Mouse (Mus musculus): ENCODE measurements around the gene Lrp8. TPM values are rescaled to one million over a fixed set of nuclear protein-coding genes. Genes with fewer than 3 reads are reported as not detected.

Lrp8 gene
- polyA plus RNA-seq, 1 experiment from 2014 or later: 3.1 TPM

GRCm38 (mm10) chr4:107776990-107777673 is 24.9 kb upstream of the Lrp8 start:
- ATAC-seq (ENCODE audit: insufficient read depth, low FRiP score, low read depth): no peak; the same call in 1 of the 2 replicates
- H3K9ac ChIP-seq: no peak overlapping the region
- 60% methylated on average over 5 of the region's 5 CpGs for WGBS
- no peaks in the 10 kb centered on the region for H3K27me3 ChIP-seq (replicated peaks)
- no peak overlapping the region for H3K27ac ChIP-seq
- no peak overlapping the region for H3K4me3 ChIP-seq (replicated peaks)
- no peaks in the 10 kb centered on the region for H3K36me3 ChIP-seq
- H3K4me1 ChIP-seq: peaks cover 8% of the 10 kb centered on the region; the same call in 1 of the 2 replicates
- no peak overlapping the region for H3K4me2 ChIP-seq
- no peaks in the 10 kb centered on the region for H3K9me3 ChIP-seq

DNA sequence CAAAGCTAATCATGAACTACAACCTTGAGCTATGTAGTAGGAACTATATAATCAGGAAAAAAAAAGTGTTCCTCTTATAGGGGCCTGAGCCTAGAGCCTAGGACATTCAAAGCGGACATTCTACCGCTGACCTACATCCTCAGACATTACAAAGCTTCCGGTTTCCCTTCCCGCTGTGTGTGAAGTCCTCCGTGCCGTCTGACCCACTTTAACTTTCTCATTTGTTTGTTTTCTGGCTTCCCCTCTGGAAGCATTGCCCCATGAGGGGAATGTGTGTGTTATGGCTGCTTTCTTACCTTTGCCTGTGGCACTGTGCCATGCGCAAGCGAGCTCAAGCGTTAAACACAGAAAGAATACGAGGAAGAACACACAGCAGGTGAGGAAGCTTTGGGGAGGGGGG is 18.5 kb upstream of the Lrp8 start:
- no peak overlapping the region for H3K27ac ChIP-seq
- H3K4me2 ChIP-seq: no peak overlapping the region
- no peaks in the 10 kb centered on the region for H3K4me1 ChIP-seq
- H3K9me3 ChIP-seq: no peaks in the 10 kb centered on the region
- no peaks in the 10 kb centered on the region for H3K36me3 ChIP-seq
- 58% methylated on average over 10 of the region's 10 CpGs for WGBS
- H3K27me3 ChIP-seq (replicated peaks): no peaks in the 10 kb centered on the region
- no peak overlapping the region for H3K4me3 ChIP-seq (replicated peaks)
- H3K9ac ChIP-seq: no peak overlapping the region
- no peak for ATAC-seq (ENCODE audit: insufficient read depth, low FRiP score, low read depth)

DNA sequence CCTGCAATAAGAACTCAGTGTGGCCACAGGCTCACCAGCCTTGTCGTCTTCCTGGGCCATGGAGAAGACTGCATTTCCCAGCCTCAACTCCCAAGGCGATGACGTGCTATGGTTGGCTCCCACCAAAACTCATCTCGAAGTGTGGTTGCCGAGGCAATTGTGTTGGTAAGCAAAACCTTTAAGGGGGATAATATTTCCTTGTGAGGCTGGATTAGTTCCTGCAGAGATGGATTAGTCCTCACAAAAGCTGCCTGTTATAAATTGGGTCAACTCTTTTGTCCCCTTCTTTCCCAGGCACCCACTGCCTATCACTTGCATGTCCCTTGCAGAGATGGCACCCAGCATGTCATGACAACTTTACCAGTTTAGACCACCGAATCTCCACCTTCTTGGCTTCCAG is 13.2 kb upstream of the Lrp8 start:
- Histone ChIP-seq H3K4me3 (replicated peaks) (no peak overlapping the region), H3K9me3 (no peaks in the 10 kb centered on the region), H3K27ac (no peak overlapping the region), H3K9ac (no peak overlapping the region), H3K4me1 (no peaks in the 10 kb centered on the region), H3K27me3 (replicated peaks) (no peaks in the 10 kb centered on the region), H3K36me3 (no peaks in the 10 kb centered on the region), H3K4me2 (no peak overlapping the region)
- WGBS: 84% methylated on average over 6 of the region's 6 CpGs
- no peak for ATAC-seq (ENCODE audit: insufficient read depth, low FRiP score, low read depth)

- Histone ChIP-seq H3K9ac (no peak overlapping the region), H3K4me1 (peaks cover 19% of the 10 kb centered on the region), H3K9me3 (no peaks in the 10 kb centered on the region), H3K4me2 (no peak overlapping the region), H3K27ac (no peak overlapping the region), H3K27me3 (replicated peaks) (peaks cover 9% of the 10 kb centered on the region; the same call in 1 of the 2 replicates), H3K36me3 (no peaks in the 10 kb centered on the region), H3K4me3 (replicated peaks) (no peak overlapping the region)
- 76% methylated on average over 6 of the region's 6 CpGs for WGBS
- ATAC-seq (ENCODE audit: insufficient read depth, low FRiP score, low read depth): no peak
These were observed 1.3 kb upstream of the Lrp8 start for GRCm38 (mm10) chr4:107800801-107801200.

DNA sequence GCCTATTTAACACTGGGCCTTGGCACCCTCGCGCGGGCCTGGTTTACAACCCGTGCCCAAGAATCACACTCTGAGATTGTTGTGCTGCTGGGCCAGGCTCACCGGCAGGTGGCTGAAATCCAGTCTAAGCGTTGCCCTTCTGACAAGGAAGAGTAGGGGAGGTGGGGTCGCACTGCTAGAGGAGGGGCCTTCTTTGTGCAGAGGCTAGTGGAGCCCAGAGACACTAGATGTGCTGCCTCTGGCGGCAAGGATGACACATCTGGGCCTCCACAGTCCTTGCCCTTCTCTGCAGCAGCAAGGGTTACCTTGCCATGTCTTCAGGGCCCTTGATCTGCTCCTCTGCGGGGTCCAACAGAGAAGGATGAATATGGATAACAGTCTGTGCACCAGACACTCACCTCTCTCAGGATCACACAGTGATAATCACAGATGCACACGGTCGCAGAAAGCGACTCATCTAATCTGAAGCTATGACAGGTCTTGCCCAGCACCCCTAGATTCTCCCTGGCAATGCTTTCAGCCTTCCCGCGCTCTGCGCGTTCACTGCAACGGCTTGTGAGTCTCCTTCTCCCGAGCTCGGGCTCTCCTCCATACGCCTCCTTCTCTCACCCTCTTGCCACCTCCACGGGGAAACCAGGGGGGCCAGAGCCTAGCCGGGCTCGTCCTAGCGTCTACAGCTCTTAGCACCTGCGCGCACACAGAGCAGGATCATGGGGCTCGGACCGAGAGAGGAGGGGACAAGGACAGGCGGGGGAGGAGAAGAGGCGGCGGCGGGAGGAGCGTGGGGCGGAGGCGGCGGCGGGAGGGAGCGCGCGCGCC is 486 bp upstream of the Lrp8 start:
- Histone ChIP-seq H3K9ac (0 out of 2 replicates have a peak overlapping the region, but pooled peaks have one; percentile 27), H3K4me1 (peaks cover 19% of the 10 kb centered on the region), H3K27me3 (replicated peaks) (peaks cover 9% of the 10 kb centered on the region; the same call in 1 of the 2 replicates), H3K4me3 (replicated peaks) (peak overlapping the region; percentile 67), H3K27ac (no peak overlapping the region), H3K4me2 (peak overlapping the region; percentile 100), H3K36me3 (no peaks in the 10 kb centered on the region), H3K9me3 (no peaks in the 10 kb centered on the region)
- peak; percentile 57 for ATAC-seq (ENCODE audit: insufficient read depth, low FRiP score, low read depth)
- WGBS: 6% methylated on average over 26 of the region's 41 CpGs

- Histone ChIP-seq H3K9me3 (no peaks in the 10 kb centered on the region), H3K27me3 (replicated peaks) (peaks cover 9% of the 10 kb centered on the region; the same call in 1 of the 2 replicates), H3K9ac (peak overlapping the region; percentile 26; the same call in 1 of the 2 replicates), H3K4me3 (replicated peaks) (peak overlapping the region; percentile 67), H3K4me2 (peak overlapping the region; percentile 100), H3K27ac (peak overlapping the region; percentile 18; the same call in 1 of the 2 replicates), H3K36me3 (no peaks in the 10 kb centered on the region), H3K4me1 (peaks cover 19% of the 10 kb centered on the region)
- no peak for ATAC-seq (ENCODE audit: insufficient read depth, low FRiP score, low read depth)
- under 1% methylated on average over 62 of the region's 65 CpGs for WGBS
These were observed 630 bp downstream of the Lrp8 start for GRCm38 (mm10) chr4:107802450-107803331.

DNA sequence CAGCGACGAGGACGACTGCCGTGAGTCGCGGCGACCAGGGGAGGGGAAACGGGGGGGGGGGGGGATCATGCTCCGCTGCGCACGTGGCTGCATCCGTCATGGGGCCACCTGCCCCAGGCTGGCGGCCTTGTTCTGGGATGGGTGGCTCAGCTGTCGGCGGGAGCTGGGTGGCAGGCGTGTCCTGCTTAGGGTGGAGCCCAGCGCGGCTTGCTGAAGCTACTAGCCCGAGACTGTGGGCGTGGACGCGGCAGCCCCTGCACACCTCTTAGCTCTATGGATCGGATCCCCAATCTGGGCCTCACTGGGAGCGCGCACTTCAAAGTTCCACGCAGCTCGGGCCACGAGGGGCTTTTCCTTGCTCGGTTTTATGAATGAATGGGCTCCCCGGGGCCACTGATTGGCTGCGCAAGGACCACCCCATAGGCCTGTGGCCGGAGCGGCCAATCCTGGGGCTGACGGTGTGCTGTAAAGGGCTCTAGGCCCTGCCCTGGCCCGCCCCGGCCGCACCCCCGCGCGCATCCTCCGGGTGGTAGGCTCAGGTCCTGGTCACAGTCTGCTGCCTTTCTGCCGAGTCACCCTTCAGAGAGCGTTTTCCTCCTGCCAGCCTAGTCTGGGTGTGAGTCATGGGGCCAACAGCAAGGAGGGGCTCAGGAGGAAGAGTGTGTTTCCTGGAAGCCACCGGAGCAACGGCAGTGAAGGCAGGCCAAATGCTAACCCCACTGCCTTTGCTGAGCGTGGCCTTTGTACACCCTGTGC is 1.5 kb downstream of the Lrp8 start:
- 1% methylated on average over 43 of the region's 46 CpGs for WGBS
- Histone ChIP-seq H3K36me3 (no peaks in the 10 kb centered on the region), H3K9me3 (no peaks in the 10 kb centered on the region), H3K4me3 (replicated peaks) (peak overlapping the region; percentile 67), H3K4me1 (peaks cover 19% of the 10 kb centered on the region), H3K4me2 (peak overlapping the region; percentile 100), H3K9ac (no peak overlapping the region), H3K27me3 (replicated peaks) (peaks cover 9% of the 10 kb centered on the region; the same call in 1 of the 2 replicates), H3K27ac (peak overlapping the region; percentile 27; the same call in 1 of the 2 replicates)
- peak; percentile 95 for ATAC-seq (ENCODE audit: insufficient read depth, low FRiP score, low read depth)

- peaks cover 19% of the 10 kb centered on the region for H3K4me1 ChIP-seq
- H3K27ac ChIP-seq: no peak overlapping the region
- ATAC-seq (ENCODE audit: insufficient read depth, low FRiP score, low read depth): no peak
- no peaks in the 10 kb centered on the region for H3K36me3 ChIP-seq
- H3K27me3 ChIP-seq (replicated peaks): peaks cover 9% of the 10 kb centered on the region; the same call in 1 of the 2 replicates
- H3K4me2 ChIP-seq: no peak overlapping the region
- no peak overlapping the region for H3K4me3 ChIP-seq (replicated peaks)
- no peak overlapping the region for H3K9ac ChIP-seq
- WGBS: 82% methylated on average over 3 of the region's 3 CpGs
- no peaks in the 10 kb centered on the region for H3K9me3 ChIP-seq
These were observed 3.4 kb downstream of the Lrp8 start for GRCm38 (mm10) chr4:107805491-107805890.

DNA sequence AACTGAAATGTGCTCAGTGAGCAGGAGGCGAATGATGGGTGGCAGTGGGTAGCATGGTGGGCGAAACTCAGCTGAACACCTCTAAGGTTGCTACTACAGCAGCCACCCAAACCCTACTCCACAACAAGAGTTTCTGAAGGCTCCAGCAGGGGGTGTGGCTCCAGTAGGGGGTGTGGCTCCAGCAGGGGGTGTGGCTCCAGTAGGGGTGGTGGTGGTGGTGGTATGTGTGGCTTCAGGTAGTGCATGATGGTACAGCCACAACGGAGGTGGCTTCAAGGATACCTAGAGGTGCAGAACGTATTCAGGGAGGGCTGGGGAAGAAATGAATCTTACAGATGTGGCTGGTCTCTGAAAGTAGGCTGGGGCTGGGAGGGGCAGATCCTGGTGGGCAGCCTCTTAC is 5.7 kb downstream of the Lrp8 start:
- no peaks in the 10 kb centered on the region for H3K36me3 ChIP-seq
- no peak for ATAC-seq (ENCODE audit: insufficient read depth, low FRiP score, low read depth)
- no peaks in the 10 kb centered on the region for H3K9me3 ChIP-seq
- peaks cover 9% of the 10 kb centered on the region; the same call in 1 of the 2 replicates for H3K27me3 ChIP-seq (replicated peaks)
- no peak overlapping the region for H3K4me3 ChIP-seq (replicated peaks)
- H3K9ac ChIP-seq: no peak overlapping the region
- 81% methylated on average over 4 of the region's 4 CpGs for WGBS
- no peak overlapping the region for H3K27ac ChIP-seq
- H3K4me1 ChIP-seq: peaks cover 14% of the 10 kb centered on the region
- no peak overlapping the region for H3K4me2 ChIP-seq

- ATAC-seq (ENCODE audit: insufficient read depth, low FRiP score, low read depth): no peak
- peaks cover 6% of the 10 kb centered on the region; the same call in 1 of the 2 replicates for H3K4me1 ChIP-seq
These were observed 6.6 kb downstream of the Lrp8 start for GRCm38 (mm10) chr4:107808655-107809054.

GRCm38 (mm10) chr4:107811006-107811405 is 8.9 kb downstream of the Lrp8 start:
- Histone ChIP-seq H3K36me3 (no peaks in the 10 kb centered on the region), H3K9ac (no peak overlapping the region), H3K27ac (no peak overlapping the region), H3K4me2 (no peak overlapping the region), H3K27me3 (replicated peaks) (no peaks in the 10 kb centered on the region), H3K4me1 (no peaks in the 10 kb centered on the region), H3K4me3 (replicated peaks) (no peak overlapping the region), H3K9me3 (no peaks in the 10 kb centered on the region)
- ATAC-seq (ENCODE audit: insufficient read depth, low FRiP score, low read depth): no peak
- 78% methylated on average over 3 of the region's 3 CpGs for WGBS

More at GRCm38 (mm10) chr4:107808655-107809054, 6.6 kb downstream of the Lrp8 start:
- Histone ChIP-seq H3K27me3 (replicated peaks) (peaks cover 9% of the 10 kb centered on the region; the same call in 1 of the 2 replicates), H3K9me3 (no peaks in the 10 kb centered on the region), H3K4me3 (replicated peaks) (no peak overlapping the region), H3K27ac (no peak overlapping the region), H3K36me3 (no peaks in the 10 kb centered on the region), H3K9ac (no peak overlapping the region), H3K4me2 (no peak overlapping the region)

All from stomach, embryonic 15.5 days (tissue).